Mouse (Mus musculus): ENCODE results near the gene Mical2. TPM values are rescaled to one million over a fixed set of nuclear protein-coding genes. Genes with fewer than 3 reads are reported as not detected.

The Mical2 gene
- polyA plus RNA-seq, 1 experiment from 2014 or later: 0.78 TPM

GRCm38 (mm10) chr7:112275883-112276282, 50.2 kb downstream of the Mical2 start:
- Histone ChIP-seq H3K9me3 (replicated peaks) (no peaks in the 10 kb centered on the region), H3K27me3 (ENCODE audit: low read depth, poor library complexity, severe bottlenecking) (no peaks in the 10 kb centered on the region), H3K4me3 (no peak overlapping the region), H3K36me3 (no peaks in the 10 kb centered on the region), H3K4me1 (peaks cover 19% of the 10 kb centered on the region), H3K27ac (replicated peaks) (no peak overlapping the region)
- no peak for DNase-seq (ENCODE audit: low spot score)
- WGBS: 69% methylated on average over 2 of the region's 2 CpGs

GRCm38 (mm10) chr7:112276823-112277222, 51.2 kb downstream of the Mical2 start:
- Histone ChIP-seq H3K4me1 (peaks cover 17% of the 10 kb centered on the region), H3K27ac (replicated peaks) (no peak overlapping the region), H3K36me3 (no peaks in the 10 kb centered on the region), H3K9me3 (replicated peaks) (no peaks in the 10 kb centered on the region), H3K27me3 (ENCODE audit: low read depth, poor library complexity, severe bottlenecking) (no peaks in the 10 kb centered on the region), H3K4me3 (no peak overlapping the region)
- WGBS: 89% methylated on average over 4 of the region's 4 CpGs
- DNase-seq (ENCODE audit: low spot score): no peak

GRCm38 (mm10) chr7:112278648-112279047, 53.0 kb downstream of the Mical2 start:
- 76% methylated on average over 4 of the region's 4 CpGs for WGBS
- H3K36me3 ChIP-seq: no peaks in the 10 kb centered on the region
- H3K9me3 ChIP-seq (replicated peaks): no peaks in the 10 kb centered on the region
- no peaks in the 10 kb centered on the region for H3K27me3 ChIP-seq (ENCODE audit: low read depth, poor library complexity, severe bottlenecking)
- H3K27ac ChIP-seq (replicated peaks): no peak overlapping the region
- H3K4me3 ChIP-seq: no peak overlapping the region
- no peak for DNase-seq (ENCODE audit: low spot score)
- H3K4me1 ChIP-seq: peaks cover 8% of the 10 kb centered on the region

- H3K4me1 ChIP-seq: peaks cover 10% of the 10 kb centered on the region
- 78% methylated on average over 3 of the region's 3 CpGs for WGBS
- H3K27me3 ChIP-seq (ENCODE audit: low read depth, poor library complexity, severe bottlenecking): no peaks in the 10 kb centered on the region
- H3K27ac ChIP-seq (replicated peaks): no peak overlapping the region
- no peak overlapping the region for H3K4me3 ChIP-seq
- no peaks in the 10 kb centered on the region for H3K36me3 ChIP-seq
- DNase-seq (ENCODE audit: low spot score): no peak
- H3K9me3 ChIP-seq (replicated peaks): no peaks in the 10 kb centered on the region
Observed at GRCm38 (mm10) chr7:112280474-112280873, 54.8 kb downstream of the Mical2 start.

GRCm38 (mm10) chr7:112283606-112284310, 58.1 kb downstream of the Mical2 start:
- no peak for DNase-seq (ENCODE audit: low spot score)
- Histone ChIP-seq H3K4me3 (no peak overlapping the region), H3K27ac (replicated peaks) (no peak overlapping the region), H3K4me1 (peaks cover 25% of the 10 kb centered on the region), H3K9me3 (replicated peaks) (no peaks in the 10 kb centered on the region), H3K36me3 (no peaks in the 10 kb centered on the region), H3K27me3 (ENCODE audit: low read depth, poor library complexity, severe bottlenecking) (no peaks in the 10 kb centered on the region)
- WGBS: 84% methylated on average over 9 of the region's 9 CpGs

GRCm38 (mm10) chr7:112285573-112285972, 59.9 kb downstream of the Mical2 start:
- WGBS: 90% methylated on average over 8 of the region's 8 CpGs

GRCm38 (mm10) chr7:112288352-112289107, 62.9 kb downstream of the Mical2 start:
- peaks cover 32% of the 10 kb centered on the region for H3K4me1 ChIP-seq
- no peak for DNase-seq (ENCODE audit: low spot score)
- H3K27ac ChIP-seq (replicated peaks): peak overlapping the region; percentile 42; the same call in 1 of the 2 replicates
- no peaks in the 10 kb centered on the region for H3K9me3 ChIP-seq (replicated peaks)
- 89% methylated on average over 5 of the region's 5 CpGs for WGBS
- no peak overlapping the region for H3K4me3 ChIP-seq
- H3K36me3 ChIP-seq: no peaks in the 10 kb centered on the region
- no peaks in the 10 kb centered on the region for H3K27me3 ChIP-seq (ENCODE audit: low read depth, poor library complexity, severe bottlenecking)

More at GRCm38 (mm10) chr7:112285573-112285972, 59.9 kb downstream of the Mical2 start:
- DNase-seq (ENCODE audit: low spot score): no peak
- H3K4me3 ChIP-seq: no peak overlapping the region
- no peaks in the 10 kb centered on the region for H3K27me3 ChIP-seq (ENCODE audit: low read depth, poor library complexity, severe bottlenecking)
- peaks cover 32% of the 10 kb centered on the region for H3K4me1 ChIP-seq
- H3K36me3 ChIP-seq: no peaks in the 10 kb centered on the region
- H3K27ac ChIP-seq (replicated peaks): no peak overlapping the region
- H3K9me3 ChIP-seq (replicated peaks): no peaks in the 10 kb centered on the region

GRCm38 (mm10) chr7:112289514-112289913, 63.9 kb downstream of the Mical2 start:
- no peak for DNase-seq (ENCODE audit: low spot score)
- WGBS: 63% methylated on average over 5 of the region's 5 CpGs
- no peak overlapping the region for H3K4me3 ChIP-seq
- H3K27me3 ChIP-seq (ENCODE audit: low read depth, poor library complexity, severe bottlenecking): no peaks in the 10 kb centered on the region
- H3K4me1 ChIP-seq: peaks cover 35% of the 10 kb centered on the region
- H3K9me3 ChIP-seq (replicated peaks): no peaks in the 10 kb centered on the region
- H3K36me3 ChIP-seq: no peaks in the 10 kb centered on the region
- H3K27ac ChIP-seq (replicated peaks): no peak overlapping the region

- WGBS: 50% methylated on average over 4 of the region's 4 CpGs
- Histone ChIP-seq H3K9me3 (replicated peaks) (no peaks in the 10 kb centered on the region), H3K4me3 (no peak overlapping the region), H3K36me3 (no peaks in the 10 kb centered on the region), H3K4me1 (peaks cover 37% of the 10 kb centered on the region), H3K27ac (replicated peaks) (no peak overlapping the region), H3K27me3 (ENCODE audit: low read depth, poor library complexity, severe bottlenecking) (no peaks in the 10 kb centered on the region)
- DNase-seq (ENCODE audit: low spot score): no peak
Observed at GRCm38 (mm10) chr7:112289990-112290389, 64.3 kb downstream of the Mical2 start.

GRCm38 (mm10) chr7:112293456-112294104, 67.9 kb downstream of the Mical2 start:
- no peaks in the 10 kb centered on the region for H3K9me3 ChIP-seq (replicated peaks)
- H3K27me3 ChIP-seq (ENCODE audit: low read depth, poor library complexity, severe bottlenecking): no peaks in the 10 kb centered on the region
- no peak overlapping the region for H3K4me3 ChIP-seq
- peak overlapping the region; percentile 52; the same call in 1 of the 2 replicates for H3K27ac ChIP-seq (replicated peaks)
- no peak for DNase-seq (ENCODE audit: low spot score)
- WGBS: 70% methylated on average over 7 of the region's 7 CpGs
- H3K36me3 ChIP-seq: no peaks in the 10 kb centered on the region
- H3K4me1 ChIP-seq: peaks cover 22% of the 10 kb centered on the region

- no peak overlapping the region; the same call in 1 of the 2 replicates for H3K27ac ChIP-seq (replicated peaks)
- H3K27me3 ChIP-seq (ENCODE audit: low read depth, poor library complexity, severe bottlenecking): no peaks in the 10 kb centered on the region
- no peaks in the 10 kb centered on the region for H3K36me3 ChIP-seq
- no peak overlapping the region for H3K4me3 ChIP-seq
- 68% methylated on average over 8 of the region's 8 CpGs for WGBS
- H3K4me1 ChIP-seq: peaks cover 25% of the 10 kb centered on the region
- DNase-seq (ENCODE audit: low spot score): no peak
- H3K9me3 ChIP-seq (replicated peaks): no peaks in the 10 kb centered on the region
Observed at GRCm38 (mm10) chr7:112295426-112296221, 70.0 kb downstream of the Mical2 start.

GRCm38 (mm10) chr7:112298032-112298431, 72.4 kb downstream of the Mical2 start:
- H3K27me3 ChIP-seq (ENCODE audit: low read depth, poor library complexity, severe bottlenecking): no peaks in the 10 kb centered on the region
- peaks cover 25% of the 10 kb centered on the region for H3K4me1 ChIP-seq
- no peak overlapping the region for H3K4me3 ChIP-seq
- no peaks in the 10 kb centered on the region for H3K36me3 ChIP-seq
- 91% methylated on average over 9 of the region's 9 CpGs for WGBS
- DNase-seq (ENCODE audit: low spot score): no peak
- no peak overlapping the region for H3K27ac ChIP-seq (replicated peaks)
- no peaks in the 10 kb centered on the region for H3K9me3 ChIP-seq (replicated peaks)

Data from midbrain, embryonic 10.5 days (tissue).